ENCODE assay signal across 21 mouse cellular contexts in the genomic region with DNA sequence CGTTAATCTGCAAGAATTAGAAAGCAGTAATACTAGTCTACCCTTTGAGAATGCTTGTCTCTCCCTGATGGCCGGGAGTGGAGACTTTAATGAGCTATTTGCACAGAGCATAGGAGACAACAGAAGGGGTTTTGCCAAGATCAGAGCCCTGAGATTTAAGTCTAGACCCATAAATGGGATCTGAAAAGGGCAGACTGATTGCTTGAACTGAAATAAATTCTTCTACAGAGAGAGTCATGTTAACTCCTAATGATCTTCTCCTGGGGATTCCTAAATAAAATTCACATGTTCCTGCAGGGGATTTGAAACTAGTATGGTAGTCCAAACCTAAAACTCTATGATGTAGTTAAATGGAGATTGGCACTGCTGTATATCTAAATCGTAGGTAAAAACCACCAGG.
"Had no signal": no experiment of that assay in that cellular context is flagged by ENCODE, and none has a peak within 500 bp of the region (broad histone marks: within the 10 kb centered on the region; RNA-seq: fewer than 3 reads in every experiment).

No protein-coding gene starts in this region.

- H3K36me3 ChIP-seq: limb, embryonic 15.5 days; midbrain, embryonic 15.5 days; neural tube, embryonic 12.5 days; neural tube, embryonic 15.5 days had no signal

- H3K27ac ChIP-seq: limb, embryonic 15.5 days; liver, embryonic 14.5 days; midbrain, embryonic 15.5 days; neural tube, embryonic 12.5 days; neural tube, embryonic 15.5 days; stomach, postnatal 0 days had no signal

- H3K4me1 ChIP-seq: limb, embryonic 15.5 days; megakaryocyte, embryonic 14.5 days; midbrain, embryonic 15.5 days; neural tube, embryonic 12.5 days; neural tube, embryonic 15.5 days had no signal

- H3K9me3 ChIP-seq: limb, embryonic 15.5 days; megakaryocyte, embryonic 14.5 days; midbrain, embryonic 15.5 days; neural tube, embryonic 12.5 days; neural tube, embryonic 15.5 days had no signal

- H3K27me3 ChIP-seq: limb, embryonic 15.5 days; megakaryocyte, embryonic 14.5 days; midbrain, embryonic 15.5 days; neural tube, embryonic 12.5 days; neural tube, embryonic 15.5 days had no signal

- H3K4me3 ChIP-seq: limb, embryonic 15.5 days; megakaryocyte, embryonic 14.5 days; midbrain, embryonic 15.5 days; neural tube, embryonic 12.5 days; neural tube, embryonic 15.5 days had no signal

- H3K9ac ChIP-seq: limb, embryonic 15.5 days; liver, embryonic 14.5 days; liver, postnatal 0 days; lung, embryonic 14.5 days; midbrain, embryonic 15.5 days; neural tube, embryonic 12.5 days; neural tube, embryonic 15.5 days had no signal

- ATAC-seq: intestine, embryonic 16.5 days; liver, postnatal 0 days; midbrain, embryonic 15.5 days had no signal

- H3K4me2 ChIP-seq: limb, embryonic 15.5 days; liver, embryonic 11.5 days; lung, embryonic 14.5 days; midbrain, embryonic 15.5 days; neural tube, embryonic 12.5 days; neural tube, embryonic 15.5 days had no signal

- DNase-seq: kidney, adult 18-20 months; kidney, adult 9 months; kidney, postnatal 14 days; kidney, postnatal 4 days; liver, postnatal 0 days; lung, embryonic 14.5 days; lung, postnatal 10 days; lung, postnatal 36 days; right cerebral cortex, adult 18-20 months; right cerebral cortex, postnatal 14 days; right cerebral cortex, postnatal 4 days; thymus, postnatal 25 days had no signal
